Mouse (Mus musculus) forebrain, postnatal 0 days (tissue): ENCODE results near the gene Ppp1r13b. TPM values are rescaled to one million over a fixed set of nuclear protein-coding genes. Genes with fewer than 3 reads are reported as not detected.

ENCODE experiments used
- ATAC-seq: fragments of 200-750 bp; cut with Nextera tagmentation; 2 replicates; pipeline ENCODE4 v1.8.0; 2017; ENCODE audit warnings: mild to moderate bottlenecking, moderate library complexity
- DNase-seq: peaks from one replicate; pipeline ENCODE4 v3.0.0-alpha.2; 2015
- H3K27ac ChIP-seq: fragments of 300-500 bp; sonication (generic); 2 replicates; pipeline ENCODE4 v1.5.1; 2014; ENCODE audit warnings: low read depth, mild to moderate bottlenecking, antibody characterized with exemption, low read length, moderate library complexity, mixed read lengths
- H3K27me3 ChIP-seq: fragments of 300-500 bp; sonication (generic); 2 replicates; pipeline ENCODE4 v1.6.1; 2014; ENCODE audit warnings: mild to moderate bottlenecking, low read length, mixed read lengths; ENCODE audit not compliant: insufficient read depth
- H3K36me3 ChIP-seq: fragments of 300-500 bp; sonication (generic); 2 replicates; pipeline ENCODE4 v1.6.1; 2014; ENCODE audit warnings: mild to moderate bottlenecking, moderate library complexity; ENCODE audit not compliant: insufficient read depth
- H3K4me1 ChIP-seq: fragments of 300-500 bp; sonication (generic); 2 replicates; pipeline ENCODE4 v1.6.1; 2014; ENCODE audit warnings: antibody characterized with exemption; ENCODE audit not compliant: insufficient read depth
- H3K4me2 ChIP-seq: fragments of 300-500 bp; sonication (generic); 2 replicates; pipeline ENCODE4 v1.6.1; 2014; ENCODE audit warnings: low read depth, mild to moderate bottlenecking, moderate library complexity
- H3K4me3 ChIP-seq: fragments of 300-500 bp; sonication (generic); 2 replicates; pipeline ENCODE4 v1.5.1; 2014; ENCODE audit warnings: low read depth, low read length, mixed read lengths
- H3K9ac ChIP-seq: fragments of 300-500 bp; sonication (generic); 2 replicates; pipeline ENCODE4 v1.6.1; 2014; ENCODE audit warnings: mild to moderate bottlenecking
- H3K9me3 ChIP-seq: fragments of 300-500 bp; sonication (generic); 2 replicates; pipeline ENCODE4 v1.6.1; 2016; ENCODE audit warnings: low read length
- CTCF ChIP-seq: sonication (generic); IDR thresholded peaks from 2 replicates; pipeline ENCODE4 v1.5.1; 2016; ENCODE audit warnings: antibody characterized with exemption, control low read depth, low read depth
- WGBS: fragments of 180-500 bp; shearing (Covaris S2); extraction: QIAGEN DNeasy Blood & Tissue Kit; methylation state at CpG from one replicate; pipeline ENCODE4 v1.1.7; 2014; 5-methylcytosine and 5-hydroxymethylcytosine counted together
- polyA plus RNA-seq: library from polyadenylated mRNA; unstranded; fragments of >200 nt; fragmentation: Nextera tagmentation; extraction: Ambion mirVana; gene quantifications from 2 replicates; pipeline ENCODE4 v1.2.1, GENCODE M21; 2015
- total RNA-seq: library from RNA; depleted of rRNA; stranded (reverse); fragments of >200 nt; gene quantifications from 2 replicates; pipeline ENCODE4 v1.2.3, GENCODE M21; 2014

Gene Ppp1r13b
- total and polyA plus RNA-seq, 2 experiments from 2014 or later, result 37.6 to 53.8 TPM

- TF ChIP-seq CTCF, result no peak
- Histone ChIP-seq H3K4me2 (no peak overlapping the region), H3K36me3 (peaks cover 31% of the 10 kb centered on the region), H3K9ac (no peak overlapping the region), H3K4me3 (no peak overlapping the region), H3K27me3 (no peaks in the 10 kb centered on the region), H3K27ac (no peak overlapping the region), H3K4me1 (no peaks in the 10 kb centered on the region), H3K9me3 (no peaks in the 10 kb centered on the region)
- DNase-seq (no peak), ATAC-seq (no peak)
- 56% methylated on average over 2 of the region's 2 CpGs for WGBS
Measured at GRCm38 (mm10) chr12:111843470-111843869, 64.4 kb downstream of the Ppp1r13b start.

- Histone ChIP-seq H3K9ac (no peak overlapping the region), H3K4me3 (no peak overlapping the region), H3K4me2 (no peak overlapping the region), H3K36me3 (peaks cover 38% of the 10 kb centered on the region), H3K27me3 (no peaks in the 10 kb centered on the region), H3K27ac (no peak overlapping the region), H3K9me3 (no peaks in the 10 kb centered on the region), H3K4me1 (no peaks in the 10 kb centered on the region)
- 91% methylated on average over 15 of the region's 15 CpGs for WGBS
- ATAC-seq (no peak), DNase-seq (no peak)
- TF ChIP-seq CTCF, result no peak
Measured at GRCm38 (mm10) chr12:111842565-111843433, 65.1 kb downstream of the Ppp1r13b start.

- no peaks in the 10 kb centered on the region for H3K9me3 ChIP-seq
- 87% methylated on average over 10 of the region's 10 CpGs for WGBS
- H3K9ac ChIP-seq, result no peak overlapping the region
- H3K36me3 ChIP-seq, result peaks cover 94% of the 10 kb centered on the region
- H3K27me3 ChIP-seq, result no peaks in the 10 kb centered on the region
- ATAC-seq, result no peak
- no peak for TF ChIP-seq CTCF
- H3K4me1 ChIP-seq, result no peaks in the 10 kb centered on the region
- H3K27ac ChIP-seq, result no peak overlapping the region
- H3K4me2 ChIP-seq, result no peak overlapping the region
- no peak for DNase-seq
- H3K4me3 ChIP-seq, result no peak overlapping the region
Measured at GRCm38 (mm10) chr12:111833457-111833856, 74.5 kb downstream of the Ppp1r13b start.

DNA sequence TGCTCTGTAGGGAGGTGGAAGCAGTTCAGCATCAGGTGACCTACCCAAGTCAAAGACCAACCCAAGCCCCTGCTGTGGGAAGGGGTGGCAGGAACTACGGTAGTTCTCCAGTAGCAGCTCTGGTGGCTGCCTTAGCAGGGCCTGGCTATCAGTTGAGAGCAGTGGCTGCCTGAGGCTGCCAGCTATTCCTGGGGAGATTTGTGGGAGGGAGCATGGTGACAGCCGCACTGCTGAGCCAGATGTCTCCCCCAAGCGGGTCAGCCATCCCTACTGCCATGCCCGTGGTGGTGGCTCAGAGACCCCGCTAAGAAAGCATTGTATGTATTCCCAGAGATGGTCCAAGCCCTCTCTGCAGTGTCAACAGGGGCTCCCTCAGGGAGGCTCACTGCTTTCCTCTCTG lies 75.3 kb downstream of the Ppp1r13b start:
- Histone ChIP-seq H3K4me1 (no peaks in the 10 kb centered on the region), H3K4me3 (no peak overlapping the region), H3K9ac (no peak overlapping the region), H3K36me3 (peaks cover 94% of the 10 kb centered on the region), H3K9me3 (no peaks in the 10 kb centered on the region), H3K27ac (no peak overlapping the region), H3K27me3 (no peaks in the 10 kb centered on the region), H3K4me2 (no peak overlapping the region)
- no peak for ATAC-seq
- DNase-seq, result no peak
- 84% methylated on average over 5 of the region's 5 CpGs for WGBS
- no peak for TF ChIP-seq CTCF

- Histone ChIP-seq H3K27ac (no peak overlapping the region), H3K9me3 (no peaks in the 10 kb centered on the region), H3K4me1 (no peaks in the 10 kb centered on the region), H3K36me3 (peaks cover 97% of the 10 kb centered on the region), H3K9ac (no peak overlapping the region), H3K4me2 (no peak overlapping the region), H3K27me3 (no peaks in the 10 kb centered on the region), H3K4me3 (no peak overlapping the region)
- TF ChIP-seq CTCF, result no peak
- 85% methylated on average over 10 of the region's 10 CpGs for WGBS
- DNase-seq (no peak), ATAC-seq (no peak)
Measured at GRCm38 (mm10) chr12:111830375-111830774, 77.5 kb downstream of the Ppp1r13b start.

DNA sequence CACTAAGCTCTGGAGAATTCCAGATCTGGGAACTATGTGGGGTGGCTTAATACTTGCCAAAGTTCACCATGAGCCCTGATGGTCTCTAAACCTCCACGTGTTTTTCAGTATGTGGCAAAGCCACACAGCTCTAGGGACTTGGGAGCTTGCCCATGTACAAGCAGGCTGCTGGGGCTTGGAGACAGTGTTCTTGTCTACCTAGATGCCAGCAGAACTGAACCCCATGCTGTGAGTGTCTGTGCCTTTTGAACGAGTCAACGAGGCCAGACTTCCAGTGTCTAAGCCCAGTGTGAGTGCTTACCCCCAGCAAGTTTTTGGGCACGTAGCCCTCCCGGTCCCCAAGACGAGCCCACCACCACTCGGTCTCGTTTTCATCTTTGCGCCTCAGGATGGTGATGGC lies 78.0 kb downstream of the Ppp1r13b start:
- no peak for DNase-seq
- ATAC-seq, result peak; percentile 28; the same call in 1 of the 2 replicates
- TF ChIP-seq CTCF, result no peak
- Histone ChIP-seq H3K27ac (no peak overlapping the region), H3K27me3 (no peaks in the 10 kb centered on the region), H3K4me2 (no peak overlapping the region), H3K36me3 (peaks cover 97% of the 10 kb centered on the region), H3K9me3 (no peaks in the 10 kb centered on the region), H3K4me3 (no peak overlapping the region), H3K9ac (no peak overlapping the region), H3K4me1 (no peaks in the 10 kb centered on the region)
- WGBS, result 68% methylated on average over 9 of the region's 9 CpGs

DNA sequence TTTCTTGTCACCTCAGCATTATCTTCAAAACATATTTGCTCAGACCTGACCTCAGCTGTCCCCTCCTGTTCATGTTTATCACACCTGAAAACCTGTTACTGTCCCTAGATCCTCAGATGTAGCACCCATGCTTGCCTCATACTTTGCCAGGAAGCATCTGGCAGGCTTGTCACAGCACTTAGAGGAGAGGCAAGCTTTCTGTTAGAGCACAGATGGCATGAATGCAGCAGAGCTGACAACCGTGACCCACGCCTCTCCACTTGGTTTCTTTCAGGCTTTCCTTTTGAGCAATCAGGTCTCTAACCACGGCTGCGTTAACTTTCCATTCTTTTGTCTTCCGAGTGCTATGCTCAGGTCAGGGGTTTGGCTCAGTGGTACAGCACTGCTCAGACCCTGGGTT lies 78.5 kb downstream of the Ppp1r13b start:
- H3K27me3 ChIP-seq, result no peaks in the 10 kb centered on the region
- peaks cover 98% of the 10 kb centered on the region for H3K36me3 ChIP-seq
- peak; percentile 35 for DNase-seq
- H3K9ac ChIP-seq, result no peak overlapping the region; the same call in 1 of the 2 replicates
- H3K9me3 ChIP-seq, result no peaks in the 10 kb centered on the region
- H3K4me3 ChIP-seq, result no peak overlapping the region
- no peak overlapping the region for H3K4me2 ChIP-seq
- 0 out of 2 replicates have a peak, but pooled peaks have one; percentile 50 for ATAC-seq
- 62% methylated on average over 5 of the region's 5 CpGs for WGBS
- H3K4me1 ChIP-seq, result no peaks in the 10 kb centered on the region
- TF ChIP-seq CTCF, result no peak
- H3K27ac ChIP-seq, result no peak overlapping the region
